Mouse (Mus musculus): ENCODE measurements around the gene Rab7b. TPM values are rescaled to one million over a fixed set of nuclear protein-coding genes. Genes with fewer than 3 reads are reported as not detected.
A peak's percentile ranks its signal among the peaks of the same experiment; 100 is the strongest.

Gene Rab7b
- total and polyA plus RNA-seq, 2 experiments from 2014 or later, result 0.29 to 1.9 TPM

GRCm38 (mm10) chr1:131737269-131737668, 48.8 kb downstream of the Rab7b start:
- ATAC-seq, result peak; percentile 85
- H3K4me3 ChIP-seq (ENCODE audit: low read depth, low read length), result no peak overlapping the region
- no peaks in the 10 kb centered on the region for H3K36me3 ChIP-seq (ENCODE audit: insufficient read depth)
- no peak overlapping the region for H3K4me2 ChIP-seq (ENCODE audit: low read depth)
- 0 out of 2 replicates have a peak overlapping the region, but pooled peaks have one; percentile 40 for H3K27ac ChIP-seq (ENCODE audit: low read depth, low read length)
- H3K4me1 ChIP-seq (ENCODE audit: insufficient read depth), result 0 out of 2 replicates have a peak, but pooled peaks cover 7% of the 10 kb centered on the region
- H3K27me3 ChIP-seq (ENCODE audit: insufficient read depth, low read length), result no peaks in the 10 kb centered on the region
- no peaks in the 10 kb centered on the region for H3K9me3 ChIP-seq (ENCODE audit: low read length)
- 29% methylated on average over 5 of the region's 5 CpGs for WGBS
- no peak for TF ChIP-seq CTCF (IDR thresholded peaks at IDR 0.05; ENCODE audit: low read depth)
- DNase-seq, result peak; percentile 77
- H3K9ac ChIP-seq, result no peak overlapping the region

- H3K36me3 ChIP-seq (ENCODE audit: insufficient read depth), result no peaks in the 10 kb centered on the region
- 0 out of 2 replicates have a peak, but pooled peaks cover 7% of the 10 kb centered on the region for H3K4me1 ChIP-seq (ENCODE audit: insufficient read depth)
- H3K27ac ChIP-seq (ENCODE audit: low read depth, low read length), result no peak overlapping the region
- no peak for ATAC-seq
- WGBS, result 88% methylated on average over 1 of the region's 1 CpGs
- no peak overlapping the region for H3K9ac ChIP-seq
- DNase-seq, result no peak
- H3K27me3 ChIP-seq (ENCODE audit: insufficient read depth, low read length), result no peaks in the 10 kb centered on the region
- H3K4me2 ChIP-seq (ENCODE audit: low read depth), result no peak overlapping the region
- no peak for TF ChIP-seq CTCF (IDR thresholded peaks at IDR 0.05; ENCODE audit: low read depth)
- H3K4me3 ChIP-seq (ENCODE audit: low read depth, low read length), result no peak overlapping the region
- no peaks in the 10 kb centered on the region for H3K9me3 ChIP-seq (ENCODE audit: low read length)
Observed at GRCm38 (mm10) chr1:131738760-131739159, 50.3 kb downstream of the Rab7b start.

- 92% methylated on average over 9 of the region's 9 CpGs for WGBS
- DNase-seq (no peak), ATAC-seq (no peak)
- Histone ChIP-seq H3K4me3 (ENCODE audit: low read depth, low read length) (no peak overlapping the region), H3K27ac (ENCODE audit: low read depth, low read length) (no peak overlapping the region), H3K4me1 (ENCODE audit: insufficient read depth) (0 out of 2 replicates have a peak, but pooled peaks cover 7% of the 10 kb centered on the region), H3K27me3 (ENCODE audit: insufficient read depth, low read length) (no peaks in the 10 kb centered on the region), H3K4me2 (ENCODE audit: low read depth) (no peak overlapping the region), H3K36me3 (ENCODE audit: insufficient read depth) (no peaks in the 10 kb centered on the region), H3K9me3 (ENCODE audit: low read length) (no peaks in the 10 kb centered on the region), H3K9ac (no peak overlapping the region)
- no peak for TF ChIP-seq CTCF (IDR thresholded peaks at IDR 0.05; ENCODE audit: low read depth)
Observed at GRCm38 (mm10) chr1:131739481-131740160, 51.1 kb downstream of the Rab7b start.

- no peaks in the 10 kb centered on the region for H3K9me3 ChIP-seq (ENCODE audit: low read length)
- H3K36me3 ChIP-seq (ENCODE audit: insufficient read depth), result no peaks in the 10 kb centered on the region
- H3K4me2 ChIP-seq (ENCODE audit: low read depth), result no peak within 1 kb of the TSS
- H3K4me3 ChIP-seq (ENCODE audit: low read depth, low read length), result no peak within 1 kb of the TSS
- 69% methylated on average over 10 of the region's 10 CpGs for WGBS
- DNase-seq (no peak), ATAC-seq (no peak)
- H3K9ac ChIP-seq, result no peak within 1 kb of the TSS
- H3K4me1 ChIP-seq (ENCODE audit: insufficient read depth), result no peaks in the 10 kb centered on the region
- TF ChIP-seq CTCF (IDR thresholded peaks at IDR 0.05; ENCODE audit: low read depth), result no peak
- no peak within 1 kb of the TSS for H3K27ac ChIP-seq (ENCODE audit: low read depth, low read length)
- no peaks in the 10 kb centered on the region for H3K27me3 ChIP-seq (ENCODE audit: insufficient read depth, low read length)
Observed at GRCm38 (mm10) chr1:131743868-131744464, 55.5 kb downstream of the Rab7b start, which contains the start of gene Slc26a9. Slc26a9 (plus strand) TSS chr1:131744022.

- Histone ChIP-seq H3K4me3 (ENCODE audit: low read depth, low read length) (no peak overlapping the region), H3K36me3 (ENCODE audit: insufficient read depth) (no peaks in the 10 kb centered on the region), H3K27ac (ENCODE audit: low read depth, low read length) (no peak overlapping the region), H3K4me1 (ENCODE audit: insufficient read depth) (no peaks in the 10 kb centered on the region), H3K4me2 (ENCODE audit: low read depth) (no peak overlapping the region), H3K27me3 (ENCODE audit: insufficient read depth, low read length) (no peaks in the 10 kb centered on the region), H3K9me3 (ENCODE audit: low read length) (no peaks in the 10 kb centered on the region), H3K9ac (no peak overlapping the region)
- TF ChIP-seq CTCF (IDR thresholded peaks at IDR 0.05; ENCODE audit: low read depth), result no peak
- 68% methylated on average over 5 of the region's 5 CpGs for WGBS
- DNase-seq, result no peak
- ATAC-seq, result no peak
Observed at GRCm38 (mm10) chr1:131745391-131745790, 56.9 kb downstream of the Rab7b start.

GRCm38 (mm10) chr1:131747761-131748160, 59.3 kb downstream of the Rab7b start:
- Histone ChIP-seq H3K36me3 (ENCODE audit: insufficient read depth) (no peaks in the 10 kb centered on the region), H3K4me2 (ENCODE audit: low read depth) (no peak overlapping the region), H3K9me3 (ENCODE audit: low read length) (no peaks in the 10 kb centered on the region), H3K27ac (ENCODE audit: low read depth, low read length) (no peak overlapping the region), H3K4me1 (ENCODE audit: insufficient read depth) (no peaks in the 10 kb centered on the region), H3K4me3 (ENCODE audit: low read depth, low read length) (no peak overlapping the region), H3K27me3 (ENCODE audit: insufficient read depth, low read length) (no peaks in the 10 kb centered on the region), H3K9ac (no peak overlapping the region)
- 54% methylated on average over 2 of the region's 2 CpGs for WGBS
- no peak for TF ChIP-seq CTCF (IDR thresholded peaks at IDR 0.05; ENCODE audit: low read depth)
- DNase-seq, result no peak
- no peak for ATAC-seq

GRCm38 (mm10) chr1:131748636-131749035, 60.1 kb downstream of the Rab7b start:
- WGBS, result 80% methylated on average over 2 of the region's 2 CpGs
- no peaks in the 10 kb centered on the region for H3K4me1 ChIP-seq (ENCODE audit: insufficient read depth)
- DNase-seq (no peak), ATAC-seq (no peak)
- H3K9ac ChIP-seq, result no peak overlapping the region
- no peak for TF ChIP-seq CTCF (IDR thresholded peaks at IDR 0.05; ENCODE audit: low read depth)
- H3K9me3 ChIP-seq (ENCODE audit: low read length), result no peaks in the 10 kb centered on the region
- no peaks in the 10 kb centered on the region for H3K36me3 ChIP-seq (ENCODE audit: insufficient read depth)
- H3K27ac ChIP-seq (ENCODE audit: low read depth, low read length), result no peak overlapping the region
- H3K27me3 ChIP-seq (ENCODE audit: insufficient read depth, low read length), result no peaks in the 10 kb centered on the region
- H3K4me2 ChIP-seq (ENCODE audit: low read depth), result no peak overlapping the region
- H3K4me3 ChIP-seq (ENCODE audit: low read depth, low read length), result no peak overlapping the region
